Mouse (Mus musculus) embryonic facial prominence, embryonic 13.5 days (tissue): ENCODE measurements around the gene Capns2. TPM values are rescaled to one million over a fixed set of nuclear protein-coding genes. Genes with fewer than 3 reads are reported as not detected.
"Not testable (repeated sequence)": the region's sequence is repeated elsewhere in the genome, so short reads cannot be mapped to it uniquely, and the experiment has no call there.

ENCODE experiments used
- ATAC-seq: fragments of 200-750 bp; cut with Nextera tagmentation; 2 replicates; pipeline ENCODE4 v1.8.0; 2017; ENCODE audit warnings: low read depth; ENCODE audit not compliant: insufficient number of reproducible peaks, insufficient read depth, low FRiP score, low TSS enrichment
- H3K27ac ChIP-seq: fragments of 300-500 bp; sonication (generic); 2 replicates; pipeline ENCODE4 v1.5.1; 2015; ENCODE audit warnings: moderate library complexity, mild to moderate bottlenecking, inconsistent platforms
- H3K27me3 ChIP-seq: fragments of 300-500 bp; sonication (generic); 2 replicates; pipeline ENCODE4 v1.6.1; 2015; ENCODE audit warnings: mild to moderate bottlenecking, inconsistent platforms
- H3K36me3 ChIP-seq: fragments of 300-500 bp; sonication (generic); 2 replicates; pipeline ENCODE4 v1.6.1; 2015; ENCODE audit warnings: mild to moderate bottlenecking, inconsistent platforms
- H3K4me1 ChIP-seq: fragments of 300-500 bp; sonication (generic); 2 replicates; pipeline ENCODE4 v1.6.1; 2015; ENCODE audit warnings: inconsistent platforms
- H3K4me2 ChIP-seq: fragments of 300-500 bp; sonication (generic); 2 replicates; pipeline ENCODE4 v1.6.1; 2015; ENCODE audit warnings: moderate library complexity, mild to moderate bottlenecking, inconsistent platforms
- H3K4me3 ChIP-seq: fragments of 300-500 bp; sonication (generic); 2 replicates; pipeline ENCODE4 v1.5.1; 2015; ENCODE audit warnings: mild to moderate bottlenecking, inconsistent platforms
- H3K9ac ChIP-seq: fragments of 300-500 bp; sonication (generic); 2 replicates; pipeline ENCODE4 v1.6.1; 2015; ENCODE audit warnings: mild to moderate bottlenecking, inconsistent platforms
- H3K9me3 ChIP-seq: fragments of 300-500 bp; sonication (generic); 2 replicates; pipeline ENCODE4 v1.6.1; 2016; ENCODE audit warnings: inconsistent platforms
- WGBS: fragments of 180-500 bp; shearing (Covaris S2); methylation state at CpG from one replicate; pipeline ENCODE4 v1.1.7; 2015; ENCODE audit warnings: mixed read lengths; 5-methylcytosine and 5-hydroxymethylcytosine counted together
- polyA plus RNA-seq: library from polyadenylated mRNA; unstranded; fragments of >200 nt; fragmentation: Nextera tagmentation; extraction: Ambion mirVana; gene quantifications from 2 replicates; pipeline ENCODE4 v1.2.1, GENCODE M21; 2015

Capns2 gene
- polyA plus RNA-seq, 1 experiment from 2014 or later, result 9.4 TPM

- Histone ChIP-seq H3K4me3 (no peak overlapping the region), H3K9ac (no peak overlapping the region), H3K27me3 (no peaks in the 10 kb centered on the region), H3K4me2 (no peak overlapping the region), H3K4me1 (no peaks in the 10 kb centered on the region), H3K36me3 (peaks cover 8% of the 10 kb centered on the region), H3K27ac (no peak overlapping the region), H3K9me3 (no peaks in the 10 kb centered on the region; the same call in 1 of the 2 replicates)
- ATAC-seq, result no peak
- 33% methylated on average over 4 of the region's 4 CpGs for WGBS
These were observed 20.0 kb upstream of the Capns2 start for GRCm38 (mm10) chr8:92881247-92881646.

DNA sequence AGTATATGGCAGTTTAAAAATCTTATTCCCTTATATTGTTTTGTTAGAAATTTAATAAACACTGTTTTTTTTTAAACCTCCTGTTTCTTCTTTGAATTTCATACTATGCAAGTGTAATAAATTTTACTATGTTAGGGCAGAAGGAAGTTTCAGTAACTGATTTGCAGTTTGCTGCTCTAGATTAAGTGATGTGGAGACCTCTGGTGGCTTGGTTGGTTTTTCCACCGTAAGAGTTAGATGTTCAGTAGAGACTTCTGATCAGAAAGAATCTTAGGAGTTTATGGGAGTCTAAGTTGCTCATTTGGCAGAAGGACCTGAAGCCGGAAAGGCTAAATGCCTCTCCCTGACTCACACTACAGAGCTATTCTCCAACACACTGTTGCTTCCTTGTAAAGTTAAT is 17.4 kb upstream of the Capns2 start:
- Histone ChIP-seq H3K27me3 (no peaks in the 10 kb centered on the region), H3K27ac (no peak overlapping the region), H3K36me3 (peaks cover 8% of the 10 kb centered on the region), H3K4me2 (no peak overlapping the region), H3K9ac (no peak overlapping the region), H3K4me1 (no peaks in the 10 kb centered on the region), H3K9me3 (no peaks in the 10 kb centered on the region; the same call in 1 of the 2 replicates), H3K4me3 (no peak overlapping the region)
- ATAC-seq, result no peak
- WGBS, result 78% methylated on average over 2 of the region's 2 CpGs

DNA sequence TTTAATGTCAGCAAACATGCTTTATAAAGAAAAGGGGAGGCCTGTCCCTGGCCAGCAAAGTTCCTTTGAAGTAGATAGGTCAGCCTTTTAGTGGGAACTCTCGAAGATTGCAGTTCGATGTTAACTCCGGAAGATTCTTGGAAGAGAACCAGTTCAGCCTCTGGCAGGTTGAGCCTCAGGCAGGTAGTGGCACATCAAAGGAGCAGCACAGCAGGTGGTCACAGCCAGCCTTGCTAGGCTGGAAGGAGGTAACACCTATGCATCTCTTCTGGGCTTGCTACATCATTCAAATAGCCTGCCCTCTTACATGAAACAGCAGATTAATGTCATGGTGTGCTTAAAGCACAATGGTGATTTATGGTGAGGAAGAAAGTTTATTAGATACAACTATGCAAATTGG is 9.0 kb upstream of the Capns2 start:
- not testable (repeated sequence) for H3K4me3 ChIP-seq, H3K9ac ChIP-seq, H3K4me1 ChIP-seq, H3K4me2 ChIP-seq, H3K27me3 ChIP-seq, H3K9me3 ChIP-seq, H3K36me3 ChIP-seq, H3K27ac ChIP-seq, ATAC-seq
- 72% methylated on average over 3 of the region's 3 CpGs for WGBS

GRCm38 (mm10) chr8:92893870-92894269 is 7.3 kb upstream of the Capns2 start:
- Histone ChIP-seq H3K9ac (no peak overlapping the region), H3K27me3 (no peaks in the 10 kb centered on the region), H3K27ac (no peak overlapping the region), H3K4me2 (no peak overlapping the region), H3K9me3 (no peaks in the 10 kb centered on the region), H3K36me3 (no peaks in the 10 kb centered on the region), H3K4me3 (no peak overlapping the region), H3K4me1 (0 out of 2 replicates have a peak, but pooled peaks cover 7% of the 10 kb centered on the region)
- WGBS, result 44% methylated on average over 2 of the region's 2 CpGs
- ATAC-seq, result no peak

DNA sequence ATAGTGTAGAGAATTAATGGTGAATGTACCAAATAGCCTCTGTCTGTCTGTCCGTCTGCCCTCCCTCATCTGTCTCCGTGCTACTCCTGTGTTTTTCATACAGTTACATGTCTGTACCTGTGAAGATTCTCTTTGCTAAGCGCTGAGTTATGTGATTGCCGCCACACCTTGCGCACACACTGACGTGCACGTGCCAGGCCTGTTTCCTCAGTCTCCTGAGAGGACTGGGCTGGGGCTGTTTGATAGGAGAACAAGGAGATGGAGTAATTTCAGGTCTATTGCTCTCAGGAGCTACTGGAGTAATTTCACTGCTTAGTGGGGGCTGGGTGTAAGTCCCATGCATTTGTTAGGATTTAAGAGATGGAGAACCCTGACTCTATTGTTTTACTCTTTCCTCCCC is 6.2 kb upstream of the Capns2 start:
- Histone ChIP-seq H3K4me3 (no peak overlapping the region), H3K27ac (no peak overlapping the region), H3K4me2 (no peak overlapping the region), H3K9me3 (no peaks in the 10 kb centered on the region), H3K9ac (no peak overlapping the region), H3K36me3 (no peaks in the 10 kb centered on the region), H3K27me3 (no peaks in the 10 kb centered on the region), H3K4me1 (0 out of 2 replicates have a peak, but pooled peaks cover 7% of the 10 kb centered on the region)
- ATAC-seq, result no peak
- 87% methylated on average over 7 of the region's 7 CpGs for WGBS

GRCm38 (mm10) chr8:92896056-92896455 is 5.2 kb upstream of the Capns2 start:
- no peak overlapping the region for H3K4me2 ChIP-seq
- H3K4me3 ChIP-seq, result no peak overlapping the region
- ATAC-seq, result no peak
- H3K9ac ChIP-seq, result no peak overlapping the region
- H3K9me3 ChIP-seq, result no peaks in the 10 kb centered on the region
- H3K36me3 ChIP-seq, result no peaks in the 10 kb centered on the region
- 80% methylated on average over 1 of the region's 1 CpGs for WGBS
- H3K27ac ChIP-seq, result no peak overlapping the region
- no peaks in the 10 kb centered on the region for H3K27me3 ChIP-seq
- H3K4me1 ChIP-seq, result 0 out of 2 replicates have a peak, but pooled peaks cover 7% of the 10 kb centered on the region

GRCm38 (mm10) chr8:92896611-92897010 is 4.6 kb upstream of the Capns2 start:
- Histone ChIP-seq H3K4me2 (no peak overlapping the region), H3K36me3 (no peaks in the 10 kb centered on the region), H3K4me1 (0 out of 2 replicates have a peak, but pooled peaks cover 7% of the 10 kb centered on the region), H3K27me3 (no peaks in the 10 kb centered on the region), H3K9ac (no peak overlapping the region), H3K27ac (no peak overlapping the region), H3K4me3 (no peak overlapping the region), H3K9me3 (no peaks in the 10 kb centered on the region)
- ATAC-seq, result no peak
- 79% methylated on average over 5 of the region's 5 CpGs for WGBS

- 87% methylated on average over 4 of the region's 4 CpGs for WGBS
- H3K9ac ChIP-seq, result no peak overlapping the region
- H3K36me3 ChIP-seq, result no peaks in the 10 kb centered on the region
- H3K4me3 ChIP-seq, result no peak overlapping the region
- ATAC-seq, result no peak
- H3K27me3 ChIP-seq, result no peaks in the 10 kb centered on the region
- no peaks in the 10 kb centered on the region for H3K9me3 ChIP-seq
- no peak overlapping the region for H3K4me2 ChIP-seq
- no peak overlapping the region for H3K27ac ChIP-seq
- peaks cover 7% of the 10 kb centered on the region for H3K4me1 ChIP-seq
These were observed 3.4 kb upstream of the Capns2 start for GRCm38 (mm10) chr8:92897794-92898193.

DNA sequence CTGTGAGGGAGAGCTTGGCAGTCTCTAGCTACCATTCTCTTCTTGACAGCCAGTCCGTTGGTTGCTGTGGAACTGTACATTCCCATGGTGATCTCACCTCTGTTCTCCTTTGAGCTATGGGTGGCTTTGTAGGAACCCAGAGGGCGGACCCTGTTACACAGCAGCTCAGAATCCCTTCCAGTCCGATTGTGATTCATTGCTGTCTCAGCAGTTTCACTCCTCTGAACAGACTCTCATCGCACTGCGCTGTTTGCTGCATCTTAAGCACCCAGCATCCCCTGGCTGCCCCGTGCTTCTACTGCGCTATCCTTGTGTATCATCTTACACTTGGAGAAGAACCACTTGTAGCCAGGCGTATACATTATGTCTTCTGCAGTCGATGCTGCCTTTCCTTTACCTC is 1.6 kb upstream of the Capns2 start:
- H3K36me3 ChIP-seq, result no peaks in the 10 kb centered on the region
- no peak for ATAC-seq
- 81% methylated on average over 9 of the region's 9 CpGs for WGBS
- H3K4me2 ChIP-seq, result no peak overlapping the region
- H3K27ac ChIP-seq, result no peak overlapping the region
- peaks cover 16% of the 10 kb centered on the region for H3K4me1 ChIP-seq
- H3K4me3 ChIP-seq, result no peak overlapping the region
- no peaks in the 10 kb centered on the region for H3K27me3 ChIP-seq
- no peaks in the 10 kb centered on the region for H3K9me3 ChIP-seq
- H3K9ac ChIP-seq, result no peak overlapping the region

DNA sequence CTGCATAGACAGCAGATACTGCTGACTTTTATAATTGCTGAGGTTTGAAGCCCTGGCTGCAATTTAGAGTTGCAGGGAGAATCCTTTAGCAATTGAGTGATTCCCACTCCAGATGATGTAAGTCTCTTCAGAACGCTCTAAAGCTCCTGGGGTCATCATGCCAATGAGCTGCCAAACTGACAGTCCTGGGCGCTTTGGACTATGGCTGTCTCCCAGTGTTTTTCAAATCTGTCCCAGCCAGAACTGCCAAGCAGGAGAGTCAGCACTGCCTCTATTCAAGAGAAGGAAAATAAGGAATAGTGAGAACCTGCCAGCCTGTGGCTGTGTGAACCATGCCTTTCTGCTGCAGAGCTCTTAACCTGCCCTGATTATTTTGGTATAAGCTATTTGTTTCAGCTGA is 1.8 kb downstream of the Capns2 start:
- Histone ChIP-seq H3K4me2 (no peak overlapping the region), H3K9ac (no peak overlapping the region), H3K4me1 (peaks cover 13% of the 10 kb centered on the region), H3K36me3 (no peaks in the 10 kb centered on the region), H3K27ac (no peak overlapping the region; the same call in 1 of the 2 replicates), H3K4me3 (no peak overlapping the region), H3K27me3 (no peaks in the 10 kb centered on the region), H3K9me3 (no peaks in the 10 kb centered on the region)
- 61% methylated on average over 2 of the region's 2 CpGs for WGBS
- no peak for ATAC-seq

DNA sequence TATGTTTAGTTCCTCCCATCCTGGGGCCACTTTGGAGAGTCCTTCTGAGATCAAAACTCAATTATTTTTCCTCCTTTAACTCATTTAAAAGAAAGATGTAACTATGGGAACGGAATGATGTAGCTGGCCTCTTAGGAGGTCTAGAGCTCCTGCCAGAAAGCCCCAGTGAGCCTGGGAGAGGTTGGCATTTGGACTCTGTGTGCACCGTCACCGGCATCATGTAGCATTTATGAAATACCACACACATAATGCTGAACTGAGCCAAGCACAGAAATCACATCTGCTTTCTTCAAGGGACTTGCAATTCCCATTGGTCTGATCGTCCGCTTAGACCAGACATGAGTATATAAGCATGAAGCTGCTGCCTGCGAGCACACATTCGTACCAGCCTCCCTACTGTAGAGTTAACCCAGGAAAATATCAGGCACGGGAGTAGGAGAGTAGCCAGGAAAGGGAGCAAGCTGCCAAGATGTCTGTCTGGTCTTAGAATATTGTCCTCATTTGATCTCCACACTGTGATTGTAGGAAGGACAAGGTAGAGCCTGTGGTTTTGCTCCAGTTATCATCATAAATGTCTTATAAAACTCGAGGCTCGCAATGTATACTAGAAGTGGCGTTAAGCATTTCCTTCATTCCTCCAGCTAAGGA is 2.4 kb downstream of the Capns2 start:
- no peak for ATAC-seq
- Histone ChIP-seq H3K36me3 (no peaks in the 10 kb centered on the region), H3K9me3 (no peaks in the 10 kb centered on the region), H3K4me1 (peaks cover 13% of the 10 kb centered on the region), H3K27ac (no peak overlapping the region; the same call in 1 of the 2 replicates), H3K4me2 (no peak overlapping the region), H3K4me3 (no peak overlapping the region), H3K27me3 (no peaks in the 10 kb centered on the region), H3K9ac (no peak overlapping the region)
- WGBS, result 64% methylated on average over 11 of the region's 11 CpGs

DNA sequence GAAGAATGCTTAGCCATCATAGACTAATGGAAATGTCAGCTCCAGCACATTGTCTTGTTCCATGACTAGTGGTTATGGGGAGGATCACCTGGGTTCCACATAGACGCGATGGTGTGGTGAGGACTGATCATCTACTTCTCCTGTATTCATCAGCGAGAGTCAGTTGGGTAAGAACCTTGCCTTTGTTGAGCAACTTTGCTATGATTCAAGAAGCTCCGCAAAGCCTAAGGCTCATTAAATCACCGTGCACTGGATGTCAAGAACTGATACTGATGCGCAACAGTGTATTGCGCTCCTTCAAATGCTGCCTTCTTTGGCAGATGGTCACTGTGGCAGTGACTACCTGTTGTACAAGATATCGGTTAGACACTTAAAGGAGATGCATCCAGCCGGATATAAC is 5.3 kb downstream of the Capns2 start:
- Histone ChIP-seq H3K36me3 (no peaks in the 10 kb centered on the region), H3K9ac (no peak overlapping the region), H3K4me3 (no peak overlapping the region), H3K4me1 (peaks cover 13% of the 10 kb centered on the region), H3K9me3 (no peaks in the 10 kb centered on the region), H3K27ac (no peak overlapping the region), H3K27me3 (no peaks in the 10 kb centered on the region), H3K4me2 (no peak overlapping the region)
- 94% methylated on average over 9 of the region's 9 CpGs for WGBS
- ATAC-seq, result no peak
